Mouse (Mus musculus) adrenal gland, postnatal 36 days (tissue): Measurements from ENCODE around the gene Tbc1d9. TPM values are rescaled to one million over a fixed set of nuclear protein-coding genes. Genes with fewer than 3 reads are reported as not detected.
A peak's percentile ranks its signal among the peaks of the same experiment; 100 is the strongest.

Source experiments
- DNase-seq, 2 experiments: peaks; one replicate each; pipeline ENCODE4 v3.0.0; 2021; ENCODE audit warnings: mixed read lengths in 1 of 2
- long read RNA-seq, 2 experiments: library from polyadenylated mRNA; stranded (forward); transcript quantifications; one replicate each; pipeline ENCODE4 v2.0.0; 2021; ENCODE audit warnings: borderline sequencing depth in 2 of 2
- total RNA-seq, 2 experiments: library from RNA; stranded (reverse); gene quantifications; 2 replicates each; pipeline ENCODE4 v1.2.3; 2021

The Tbc1d9 gene
- total RNA-seq, result 10 to 100 TPM in 1 of 2 experiments, 1 to 10 TPM in 1; 5.9 to 10.5 TPM
- long read RNA-seq, experiment 1, result 0 reads
- long read RNA-seq, experiment 2, result 0 reads

- DNase-seq, result peak; percentile 72 to 82
These were observed at the start of gene Tbc1d9 for GRCm38 (mm10) chr8:83165235-83165930. Gene Tbc1d9, plus strand, starts transcription at chr8:83165352.

GRCm38 (mm10) chr8:83135086-83135485 lies 30.1 kb upstream of the Tbc1d9 start:
- DNase-seq, result peak; percentile 9 to 57

- DNase-seq, result no peak
These were observed 25.1 kb upstream of the Tbc1d9 start for GRCm38 (mm10) chr8:83140068-83140467.

GRCm38 (mm10) chr8:83140701-83141111 lies 24.4 kb upstream of the Tbc1d9 start:
- no peak for DNase-seq

- DNase-seq, result no peak
These were observed 23.8 kb upstream of the Tbc1d9 start for GRCm38 (mm10) chr8:83141358-83141757.

- no peak for DNase-seq
These were observed 20.6 kb upstream of the Tbc1d9 start for GRCm38 (mm10) chr8:83144601-83145000.

- no peak for DNase-seq
These were observed 19.7 kb upstream of the Tbc1d9 start for GRCm38 (mm10) chr8:83145421-83145820.

- no peak for DNase-seq
These were observed 16.0 kb upstream of the Tbc1d9 start for GRCm38 (mm10) chr8:83149124-83149523.

- no peak for DNase-seq
These were observed 13.1 kb upstream of the Tbc1d9 start for GRCm38 (mm10) chr8:83152055-83152454.

- no peak for DNase-seq
These were observed 12.7 kb upstream of the Tbc1d9 start for GRCm38 (mm10) chr8:83152470-83152869.

GRCm38 (mm10) chr8:83155110-83155509 lies 10.0 kb upstream of the Tbc1d9 start:
- no peak for DNase-seq

- no peak for DNase-seq
These were observed 6.2 kb upstream of the Tbc1d9 start for GRCm38 (mm10) chr8:83158971-83159370.

- DNase-seq, result no peak
These were observed 5.5 kb upstream of the Tbc1d9 start for GRCm38 (mm10) chr8:83159615-83160014.

GRCm38 (mm10) chr8:83160613-83161012 lies 4.5 kb upstream of the Tbc1d9 start:
- DNase-seq, result no peak

GRCm38 (mm10) chr8:83165931-83166867 lies 1.0 kb downstream of the Tbc1d9 start, which contains the start of gene Gm10645:
Gene Gm10645, minus strand, starts transcription at chr8:83166170.
- peak; percentile 70 to 74 for DNase-seq

GRCm38 (mm10) chr8:83167932-83168331 lies 2.8 kb downstream of the Tbc1d9 start:
- no peak for DNase-seq

- no peak for DNase-seq
These were observed 4.0 kb downstream of the Tbc1d9 start for GRCm38 (mm10) chr8:83169127-83169526.

GRCm38 (mm10) chr8:83169709-83170108 lies 4.6 kb downstream of the Tbc1d9 start:
- peak; percentile 14 to 53 for DNase-seq

- no peak for DNase-seq
These were observed 5.7 kb downstream of the Tbc1d9 start for GRCm38 (mm10) chr8:83170894-83171293.

- no peak for DNase-seq
These were observed 10.5 kb downstream of the Tbc1d9 start for GRCm38 (mm10) chr8:83175680-83176079.

- no peak for DNase-seq
These were observed 11.6 kb downstream of the Tbc1d9 start for GRCm38 (mm10) chr8:83176785-83177184.

GRCm38 (mm10) chr8:83177317-83178195 lies 12.4 kb downstream of the Tbc1d9 start:
- DNase-seq, result no peak
